Mouse (Mus musculus): ENCODE data around the gene Mpc1.

Gene Mpc1

DNA sequence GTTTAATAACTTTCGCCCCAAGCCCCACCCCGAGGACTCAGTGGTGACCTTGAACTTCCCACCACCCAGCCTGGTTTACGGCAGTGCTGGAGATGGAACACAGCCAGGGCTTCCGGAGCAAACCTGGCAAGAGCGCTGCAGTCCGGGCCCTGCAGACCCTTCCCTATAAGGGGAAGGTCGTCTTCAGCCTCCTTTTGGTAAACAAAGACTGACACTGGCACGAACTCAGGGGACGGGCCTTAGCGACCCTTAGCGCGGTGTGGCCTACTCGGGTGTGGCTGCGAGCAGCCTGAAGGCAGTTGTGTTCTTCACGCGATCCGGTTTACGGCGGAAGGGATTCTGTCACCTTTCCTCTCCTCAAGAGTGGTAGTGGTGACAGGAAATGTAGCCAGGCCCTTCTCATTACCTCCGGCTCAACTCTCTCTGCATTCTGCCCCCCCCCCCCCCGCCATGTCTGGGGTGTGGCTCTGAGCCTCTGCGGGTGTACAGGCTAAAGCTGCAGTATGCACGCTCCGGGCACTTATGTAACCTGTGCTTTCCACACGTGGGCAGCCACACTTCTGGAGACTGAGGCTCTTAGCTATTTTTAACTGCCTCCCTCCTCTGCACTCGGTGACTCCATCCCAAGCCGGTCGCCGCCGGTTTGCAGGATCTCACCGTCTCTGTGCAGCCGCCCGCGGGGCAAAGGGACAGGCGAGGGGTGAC, at the start of gene Mpc1:
Mpc1 (plus strand) TSS at position 84 of the 705 bp plus-strand sequence.
- DNase-seq, result peak; percentile 68

DNA sequence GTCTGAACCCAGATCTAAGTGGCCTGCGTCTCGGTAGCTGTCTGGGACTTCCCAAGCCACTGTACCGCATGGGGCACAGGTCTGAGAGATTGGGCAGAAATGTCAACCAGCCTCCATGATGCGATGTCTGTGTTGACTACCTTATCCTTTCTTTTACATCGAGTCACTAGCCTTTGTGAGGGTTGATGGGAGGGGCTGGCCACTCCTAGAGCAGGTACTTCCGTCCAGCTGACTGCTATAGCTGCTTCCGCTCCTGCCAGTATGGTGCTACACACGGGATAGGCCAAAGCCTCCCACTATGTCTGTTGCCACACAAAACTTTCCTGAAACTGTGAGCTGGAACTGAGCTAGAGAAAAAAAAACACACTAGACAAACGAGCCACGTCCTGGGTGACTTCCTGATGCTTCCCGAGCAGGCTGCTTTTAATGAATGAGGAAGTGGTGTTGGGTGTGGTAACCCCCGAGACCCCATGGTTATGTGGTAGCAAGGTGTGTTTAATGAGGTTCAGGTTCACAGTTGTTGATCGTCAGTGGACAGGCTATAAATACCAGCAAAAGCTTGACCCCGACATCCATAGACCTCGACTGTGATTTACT, 49.0 kb upstream of the Mpc1 start:
- DNase-seq, result no peak

DNA sequence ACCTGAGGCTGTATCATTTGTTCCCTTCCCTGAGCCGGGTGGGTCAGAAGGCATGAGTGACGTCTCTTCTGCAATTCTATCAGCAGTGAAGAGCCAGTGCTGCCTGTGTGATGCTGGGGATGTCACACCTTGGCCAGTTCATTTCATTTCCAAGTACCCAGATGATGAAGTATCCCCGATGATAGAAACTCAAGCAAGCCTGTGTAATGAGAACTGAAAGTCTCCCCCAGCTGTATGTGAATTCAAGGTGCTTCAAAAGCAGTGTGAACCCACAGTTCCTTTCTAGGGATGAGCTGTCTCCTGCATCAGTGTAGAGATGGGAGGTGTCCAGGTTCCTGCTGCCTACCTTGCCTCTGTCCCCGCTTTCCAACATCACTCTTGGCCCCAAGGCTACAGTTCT, 48.2 kb upstream of the Mpc1 start:
- DNase-seq, result no peak

DNA sequence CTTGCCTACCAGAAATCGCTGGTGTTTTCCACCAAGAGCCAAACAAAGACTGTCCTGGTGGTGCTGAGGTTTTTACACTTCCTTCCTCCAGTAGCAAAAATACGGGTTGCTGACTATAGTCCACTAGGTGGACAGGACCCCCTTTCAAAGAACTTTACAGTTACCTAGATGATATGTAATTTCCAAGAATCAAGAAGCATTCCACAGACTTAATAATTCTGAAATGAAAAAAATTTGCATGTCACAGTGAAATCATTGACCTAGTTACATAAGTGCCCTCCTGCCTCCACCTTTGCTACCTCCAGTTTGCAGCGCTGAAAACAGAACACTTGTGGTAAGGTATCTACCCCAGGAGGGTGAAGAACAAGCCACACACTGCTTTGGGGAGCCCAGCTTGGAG, 47.0 kb upstream of the Mpc1 start, which contains the start of gene Ccr6:
Ccr6 (plus strand) TSS at position 301 of the 400 bp plus-strand sequence.
- DNase-seq, result no peak

DNA sequence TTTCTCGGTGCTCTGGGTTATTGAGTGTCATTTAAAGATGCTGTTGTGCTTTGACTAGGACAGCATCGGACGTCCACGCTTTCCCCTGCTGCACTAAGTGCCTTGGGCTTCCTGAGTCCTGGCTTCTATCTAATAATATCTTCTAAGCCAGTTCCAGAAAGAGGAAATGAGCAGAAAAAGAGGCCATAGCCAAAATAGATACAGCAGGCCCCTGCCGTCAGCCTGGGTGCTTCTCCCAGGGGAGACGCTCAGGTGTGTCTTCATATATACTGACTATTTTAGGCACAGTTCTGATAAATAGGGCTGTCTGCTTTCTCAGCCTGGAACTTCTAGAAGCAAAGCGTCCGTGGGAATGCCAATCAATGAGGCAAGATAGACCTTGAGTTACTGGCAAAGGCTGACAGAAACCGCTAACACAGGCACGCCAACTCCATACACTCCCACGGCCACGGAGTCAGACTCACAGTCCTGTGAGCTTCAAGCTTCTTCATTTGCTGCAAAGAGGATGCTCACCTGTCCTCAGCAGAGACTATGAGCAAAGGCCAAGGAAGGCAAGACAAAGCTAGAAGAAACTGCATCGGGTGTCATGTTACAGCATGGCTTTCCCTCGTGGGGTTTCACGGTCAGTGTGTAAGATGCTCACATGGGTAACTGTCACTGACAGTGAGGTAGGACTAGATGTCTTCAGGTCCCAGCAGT, 44.5 kb upstream of the Mpc1 start:
- DNase-seq, result no peak

DNA sequence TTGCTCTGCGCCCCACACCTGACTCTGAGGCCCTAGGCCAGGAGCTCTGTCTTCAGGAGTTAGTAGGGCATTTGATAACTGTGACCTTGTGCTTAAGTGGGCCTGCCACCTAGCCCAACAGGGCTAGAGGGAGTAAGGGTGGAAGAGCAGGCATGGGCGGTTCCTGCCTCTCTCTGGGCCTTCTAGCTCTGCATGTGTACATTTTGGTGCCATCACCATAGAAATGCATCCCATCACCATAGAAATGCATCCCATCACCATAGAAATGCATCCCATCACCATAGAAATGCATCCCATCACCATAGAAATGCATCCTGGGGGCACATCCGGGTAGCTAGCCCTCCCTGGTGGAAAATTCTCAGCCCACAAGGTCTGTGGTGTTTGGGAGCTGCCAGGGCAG, 43.1 kb upstream of the Mpc1 start:
- DNase-seq, result no peak

DNA sequence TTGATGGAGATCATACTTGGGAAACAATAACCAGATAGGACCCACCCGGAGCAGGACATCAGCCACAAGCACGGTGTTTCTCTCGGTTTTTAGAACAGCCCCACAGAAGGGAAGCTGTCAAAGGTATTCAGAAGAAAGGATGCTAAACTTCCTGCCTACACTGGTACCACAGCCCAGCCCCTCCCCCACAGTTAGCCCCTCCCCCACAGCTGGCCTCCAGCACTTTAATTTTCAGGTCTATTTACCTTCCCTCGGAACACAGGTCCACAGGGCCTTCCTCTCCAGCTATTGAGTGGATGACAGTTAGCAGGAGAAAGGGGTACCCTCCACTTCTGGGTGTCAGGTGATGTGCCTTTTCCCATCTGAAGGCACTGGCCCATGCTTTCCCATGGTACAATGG, 42.2 kb upstream of the Mpc1 start:
- DNase-seq, result peak; percentile 55

DNA sequence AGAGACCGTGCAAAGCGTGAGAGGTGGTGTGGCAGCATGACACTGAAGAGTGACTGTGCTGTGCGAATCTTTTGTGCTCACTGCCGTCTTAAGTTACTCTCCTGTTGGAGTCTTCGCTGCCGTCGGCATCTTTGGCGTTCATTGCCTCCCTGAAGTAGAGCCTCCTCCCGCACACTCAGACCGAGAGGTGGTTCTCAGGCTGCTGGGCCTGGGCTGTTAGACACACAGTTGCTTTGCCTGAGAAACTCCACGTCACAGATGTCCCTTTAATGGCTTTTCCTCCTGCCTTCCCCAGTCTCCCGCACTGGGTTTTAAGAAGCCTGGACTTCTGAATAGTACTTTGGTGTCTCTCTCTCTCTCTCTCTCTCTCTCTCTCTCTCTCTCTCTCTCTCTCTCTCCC, 41.1 kb upstream of the Mpc1 start:
- DNase-seq, result no peak

DNA sequence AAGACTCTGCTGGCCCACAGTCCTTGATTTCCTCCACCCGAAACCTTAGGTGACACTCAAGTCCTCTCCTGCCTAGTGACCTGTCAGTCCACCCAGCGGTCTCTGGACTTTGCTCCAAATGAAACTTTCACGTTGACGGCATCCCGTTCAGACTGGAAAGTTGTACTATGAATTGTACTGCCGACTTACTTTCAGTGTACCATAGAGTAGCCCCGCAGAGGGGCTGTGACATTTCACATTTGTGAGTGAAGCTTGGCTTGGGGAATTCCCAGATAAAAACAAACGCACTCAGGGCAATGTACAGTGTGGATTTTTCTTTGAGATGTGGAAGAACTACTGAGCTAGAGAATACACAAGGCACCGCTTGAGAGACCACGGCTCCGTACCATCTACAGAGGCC, 40.5 kb upstream of the Mpc1 start:
- DNase-seq, result no peak

DNA sequence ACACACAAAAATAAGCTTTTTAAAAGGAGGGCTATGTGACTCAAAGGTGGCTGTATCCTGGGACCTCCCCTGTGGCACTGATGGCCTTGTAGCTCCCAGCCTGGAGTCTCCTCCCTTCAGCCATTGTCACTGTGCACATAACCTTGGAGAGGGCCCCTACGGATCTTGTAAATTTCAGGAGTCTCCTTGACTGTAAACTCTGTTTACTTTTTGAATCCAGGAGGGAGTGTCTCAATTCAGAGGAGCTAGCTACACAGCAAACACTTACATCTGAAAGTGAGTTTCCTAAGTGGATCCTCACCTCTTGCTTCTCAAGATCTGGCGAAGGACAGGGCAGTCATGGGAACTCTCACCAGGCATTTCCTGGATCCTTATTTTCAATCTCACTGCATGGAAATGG, 38.6 kb upstream of the Mpc1 start:
- no peak for DNase-seq

DNA sequence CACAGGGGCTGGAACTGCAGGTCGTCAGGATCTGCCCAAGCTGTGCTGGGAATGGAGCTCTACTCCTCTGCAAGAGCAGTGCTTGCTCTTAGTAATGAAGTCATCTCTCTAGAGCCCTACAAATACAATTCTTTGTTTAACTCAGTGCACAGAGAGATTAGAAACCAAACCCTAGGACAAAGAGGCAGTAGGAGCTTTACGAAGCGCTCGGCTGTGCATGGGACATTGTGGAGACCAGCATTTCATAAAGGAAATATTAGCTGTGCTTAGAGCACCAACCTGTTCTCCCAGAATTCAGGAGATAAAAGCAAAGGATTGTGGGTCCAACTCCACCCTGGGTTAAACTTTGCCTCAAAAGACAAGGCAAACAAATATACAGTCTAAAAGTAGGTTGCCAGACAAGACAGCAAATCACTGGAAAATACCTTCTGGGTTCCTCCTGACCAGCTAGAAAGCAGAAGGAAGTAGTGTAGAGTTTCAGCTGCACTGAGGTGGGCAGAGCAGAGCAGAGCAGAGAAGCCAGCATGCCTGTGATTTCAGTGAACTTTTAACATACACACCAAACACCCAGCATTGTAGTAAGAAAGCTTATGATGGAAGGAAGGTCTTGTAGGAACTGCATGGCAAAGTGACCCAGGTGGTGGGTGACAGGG, 36.5 kb upstream of the Mpc1 start:
- no peak for DNase-seq

DNA sequence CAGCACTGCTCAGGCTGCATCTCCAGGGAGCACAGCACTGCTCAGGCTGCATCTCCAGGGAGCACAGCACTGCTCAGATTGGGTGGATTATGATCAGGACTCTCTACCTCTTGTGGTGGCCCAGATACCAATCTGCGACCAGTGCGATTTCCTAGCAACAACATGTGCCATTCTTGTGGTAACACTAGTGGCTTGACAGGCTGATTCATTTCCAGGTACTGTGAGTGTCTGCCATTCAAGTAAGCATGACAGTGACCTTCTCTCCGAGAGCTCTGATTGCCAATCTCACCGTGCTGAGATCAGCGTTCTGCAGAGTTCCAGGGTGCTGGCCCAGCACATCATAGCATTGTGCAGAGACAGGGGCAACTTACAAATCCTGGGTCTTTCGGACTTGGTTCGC, 31.0 kb upstream of the Mpc1 start:
- no peak for DNase-seq

DNA sequence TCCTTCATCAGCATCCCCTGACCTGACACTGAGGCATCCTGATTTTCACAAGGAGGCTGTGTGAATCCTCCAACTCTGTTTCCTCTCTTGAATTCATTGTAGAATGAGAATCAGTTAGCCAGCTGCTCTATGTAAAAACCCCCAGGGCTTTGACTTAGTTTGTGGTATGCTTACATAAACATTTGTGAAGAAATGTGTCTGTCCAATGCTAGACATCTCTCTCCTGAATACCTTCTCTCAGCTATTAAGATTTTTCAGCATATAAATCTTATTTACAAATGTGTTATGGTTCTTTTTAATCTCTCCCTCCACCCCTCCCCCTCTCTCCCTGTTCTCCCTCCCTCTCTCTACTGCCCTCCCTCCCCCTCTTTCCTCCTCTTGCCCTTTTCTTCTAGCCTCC, 28.4 kb upstream of the Mpc1 start:
- no peak for DNase-seq

DNA sequence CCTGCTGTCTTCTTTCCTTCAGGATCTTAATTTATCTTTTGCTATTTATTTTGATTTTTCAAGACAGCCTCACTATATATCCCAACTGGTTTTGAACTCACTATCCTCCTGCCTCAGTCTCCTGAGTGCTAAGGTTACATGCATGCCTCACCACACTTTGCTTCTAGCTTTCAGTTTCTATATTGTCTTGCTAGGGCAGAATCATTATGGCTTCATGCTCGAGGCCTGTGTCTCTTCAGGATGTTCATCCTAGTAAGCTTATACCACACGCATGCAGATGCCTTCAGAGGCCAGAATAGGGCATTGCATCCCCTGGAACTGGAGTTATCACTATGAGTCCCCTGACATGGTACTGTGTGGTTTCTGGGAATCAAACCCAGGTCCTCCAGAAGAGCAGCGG, 27.8 kb upstream of the Mpc1 start:
- no peak for DNase-seq

DNA sequence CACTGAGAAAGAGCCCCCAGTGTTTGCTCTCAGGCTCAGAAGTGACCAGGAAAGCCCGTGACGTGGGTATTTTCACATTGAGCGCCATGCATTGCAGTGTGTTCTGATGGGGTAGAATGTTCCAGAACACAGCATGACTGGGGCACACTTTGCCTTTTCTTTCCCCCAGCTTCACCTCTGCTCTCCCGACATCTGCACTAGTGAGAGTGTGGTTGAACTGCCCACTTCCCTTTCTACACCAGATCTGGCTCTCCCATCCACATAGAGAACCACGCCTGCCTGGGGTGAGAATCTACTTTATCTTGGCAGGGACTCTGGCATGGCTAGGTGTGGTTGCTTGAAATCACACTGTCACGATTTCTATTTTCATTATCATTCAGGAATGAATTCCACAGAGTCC, 27.1 kb upstream of the Mpc1 start:
- no peak for DNase-seq

DNA sequence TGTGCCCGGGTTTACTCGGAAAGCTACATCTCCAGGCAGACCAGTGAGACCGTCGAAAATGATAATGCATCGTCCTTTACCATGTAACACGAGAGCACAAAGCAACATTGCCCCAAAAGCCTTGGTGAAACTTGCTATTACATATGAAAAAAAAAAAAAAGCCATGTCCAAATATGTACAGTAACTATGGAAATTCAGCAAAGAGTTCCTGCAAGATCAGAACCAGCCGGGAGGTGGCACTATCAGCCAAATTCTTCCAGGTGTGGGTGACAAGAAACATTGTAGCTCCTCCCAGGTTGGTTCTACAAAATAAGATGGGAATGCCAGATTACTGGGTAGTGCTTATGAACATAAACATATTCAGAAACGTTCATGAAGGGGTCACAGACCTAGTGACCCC, 25.7 kb upstream of the Mpc1 start:
- no peak for DNase-seq

DNA sequence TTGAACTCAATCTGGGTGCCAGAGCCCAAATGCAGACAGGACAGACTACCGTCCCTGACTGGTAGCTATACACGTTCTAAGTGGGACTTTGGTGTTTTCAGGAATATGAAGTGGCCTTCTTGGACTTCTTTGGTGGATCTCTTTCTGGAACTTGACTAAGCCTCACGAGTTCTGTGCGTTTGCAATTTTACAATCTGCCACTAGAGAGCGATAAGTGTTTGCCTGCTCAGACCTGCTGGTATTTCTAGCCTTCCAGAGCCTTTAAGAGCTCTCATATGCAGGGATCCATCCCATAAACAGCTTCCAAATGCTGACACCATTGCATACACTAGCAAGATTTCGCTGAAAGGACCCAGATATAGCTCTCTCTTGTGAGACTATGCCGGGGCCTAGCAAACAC, 18.1 kb upstream of the Mpc1 start:
- DNase-seq, result peak; percentile 32

DNA sequence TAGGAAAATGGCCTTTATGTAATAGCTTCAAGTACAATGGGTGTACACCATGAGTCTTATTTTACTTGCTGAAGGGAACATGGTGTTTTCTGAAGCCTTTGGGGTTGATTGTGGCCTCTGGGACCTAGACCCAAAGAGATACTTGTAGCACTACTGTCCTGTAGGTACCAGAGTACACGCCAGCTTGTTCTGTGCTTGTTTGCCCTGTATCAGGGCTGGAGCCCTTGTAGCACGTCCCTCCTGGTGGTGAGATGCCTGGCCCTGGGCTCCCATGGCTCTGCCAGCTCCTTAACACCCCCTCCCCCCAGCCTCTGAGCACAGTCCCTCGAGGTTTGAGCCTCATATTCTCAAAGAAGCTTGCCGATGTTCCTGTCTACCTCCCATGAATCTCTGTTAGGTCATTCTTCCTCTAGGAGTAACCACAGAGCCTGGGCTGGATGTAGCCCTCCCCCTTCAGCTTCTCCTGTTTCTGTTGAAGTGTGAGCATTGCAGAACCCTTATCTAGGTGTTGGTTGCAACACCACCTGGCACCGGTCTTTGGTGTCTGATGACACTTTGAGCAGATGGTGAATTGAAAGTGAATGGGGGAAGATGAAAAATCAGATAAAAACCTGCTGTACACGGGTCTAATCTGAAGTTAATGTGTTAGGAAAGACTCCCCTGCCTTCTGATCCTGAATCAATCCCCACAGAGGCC, 10.5 kb upstream of the Mpc1 start:
- DNase-seq, result no peak

DNA sequence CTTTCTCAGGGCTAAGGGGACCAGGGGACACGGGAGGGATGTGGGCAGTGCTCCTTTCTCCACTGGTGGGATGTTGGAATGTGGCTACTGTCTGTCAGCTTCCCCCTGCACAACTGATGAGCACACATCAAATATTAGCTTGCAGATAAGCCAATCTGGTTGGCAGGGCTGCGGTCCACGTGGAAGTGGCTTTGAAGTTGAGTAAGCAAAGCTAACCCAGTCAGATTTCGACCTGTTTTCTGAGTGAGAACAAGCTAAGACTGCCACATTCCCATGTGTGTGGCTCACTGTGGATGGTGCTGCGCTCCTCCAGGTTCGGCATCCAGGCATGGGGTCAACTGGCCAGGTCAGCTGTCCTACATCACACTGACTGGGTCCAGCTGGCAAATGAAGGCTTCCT, 9.8 kb upstream of the Mpc1 start:
- DNase-seq, result no peak

DNA sequence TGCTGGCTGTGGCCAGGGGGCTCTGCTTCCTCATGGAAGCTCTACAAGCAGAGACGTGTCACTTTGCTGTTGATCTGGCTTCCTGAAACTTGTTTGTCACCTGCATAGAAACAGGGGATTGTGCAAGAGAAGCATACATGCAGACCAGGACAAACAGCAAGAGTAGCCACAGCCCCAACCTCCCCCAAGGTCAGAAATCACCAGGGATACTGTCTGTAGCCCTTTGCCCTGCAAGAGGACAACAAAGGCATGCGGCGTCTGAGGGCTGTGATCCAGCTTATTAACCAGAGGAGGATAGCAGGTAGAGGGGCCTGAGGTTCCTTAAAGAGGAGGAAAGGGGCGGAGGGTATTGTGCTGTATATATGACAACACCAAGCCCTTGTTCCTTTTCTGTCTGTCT, 6.6 kb upstream of the Mpc1 start:
- DNase-seq, result no peak

DNA sequence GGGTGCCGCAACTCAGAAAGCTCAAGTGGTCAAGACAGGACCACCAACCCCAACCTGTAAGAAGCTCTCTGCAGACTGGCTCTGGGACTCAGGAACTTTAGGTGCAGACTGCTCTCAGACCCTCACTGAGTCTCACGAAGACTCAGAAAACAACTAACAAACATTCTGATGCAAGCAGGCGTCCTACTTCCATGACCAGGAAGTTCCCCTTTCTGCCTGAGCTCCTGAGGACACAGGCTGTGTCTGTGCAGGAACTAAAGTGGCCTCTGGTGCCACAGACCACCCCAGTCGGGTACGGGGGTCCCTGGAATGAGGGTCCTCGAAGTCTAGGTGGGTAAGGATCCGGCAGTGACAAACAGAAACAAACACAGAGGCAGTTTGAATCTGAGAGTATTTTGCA, 6.0 kb upstream of the Mpc1 start:
- DNase-seq, result no peak

DNA sequence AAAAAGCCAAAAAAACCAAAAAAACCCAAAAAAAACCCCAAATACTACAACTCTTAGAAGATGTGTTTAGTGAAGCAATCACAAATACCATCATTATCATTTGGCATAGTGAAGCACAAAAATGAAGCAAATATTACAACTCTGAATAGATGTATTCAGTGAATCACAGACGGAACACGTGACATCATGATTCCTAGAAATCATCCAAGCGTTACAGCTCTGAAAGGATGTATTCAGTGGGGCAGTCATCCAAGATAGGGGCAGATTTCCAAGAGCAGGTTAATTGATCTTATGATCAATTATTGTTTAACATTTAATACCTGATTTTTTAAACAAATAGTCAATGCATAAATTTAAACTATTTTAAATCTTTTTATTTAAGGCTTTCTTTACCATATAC, 5.4 kb upstream of the Mpc1 start:
- no peak for DNase-seq

DNA sequence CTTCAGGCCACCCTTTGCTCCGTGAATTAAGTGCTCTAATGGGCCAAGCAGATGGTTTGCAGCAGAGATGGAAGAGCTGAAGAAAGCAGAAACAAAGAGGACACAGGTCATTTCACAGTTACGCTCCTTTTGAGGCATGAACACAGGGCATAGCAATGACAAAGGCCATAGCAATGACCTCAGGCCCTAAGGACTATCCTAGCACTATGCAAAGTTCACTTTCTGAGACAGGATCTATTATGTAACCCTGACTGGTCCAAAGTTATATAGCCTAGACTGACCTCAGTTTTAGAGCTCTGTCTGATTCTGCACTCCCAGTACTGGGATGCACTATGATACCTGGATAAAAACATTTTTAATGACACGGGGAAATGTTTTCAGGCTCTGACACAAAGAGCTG, 4.3 kb upstream of the Mpc1 start:
- no peak for DNase-seq
